Mouse (Mus musculus): ENCODE results near the gene Tspan11.

GRCm38 (mm10) chr6:127849496-127849895, 37.9 kb upstream of the Tspan11 start:
- TF ChIP-seq CTCF (IDR thresholded peaks at IDR 0.05; ENCODE audit: control insufficient read depth, insufficient read depth, low read length) (no peak), POLR2A (IDR thresholded peaks at IDR 0.05; ENCODE audit: borderline replicate concordance, control insufficient read depth, low read depth, low read length) (no peak)

Data from bone marrow, adult 2 months (tissue).